Mouse (Mus musculus) hindbrain, embryonic 13.5 days (tissue): ENCODE data around the gene Ap5z1. TPM values are rescaled to one million over a fixed set of nuclear protein-coding genes. Genes with fewer than 3 reads are reported as not detected.

Experiments used
- ATAC-seq: fragments of 200-750 bp; cut with Nextera tagmentation; 2 replicates; pipeline ENCODE4 v1.8.0; 2017; ENCODE audit warnings: moderate TSS enrichment; ENCODE audit not compliant: low FRiP score
- H3K27ac ChIP-seq: fragments of 300-500 bp; sonication (generic); 2 replicates; pipeline ENCODE4 v1.5.1; 2015; ENCODE audit warnings: inconsistent platforms, mild to moderate bottlenecking, moderate library complexity
- H3K27me3 ChIP-seq: fragments of 300-500 bp; sonication (generic); 2 replicates; pipeline ENCODE4 v1.6.1; 2015; ENCODE audit warnings: mild to moderate bottlenecking, inconsistent platforms
- H3K36me3 ChIP-seq: fragments of 300-500 bp; sonication (generic); 2 replicates; pipeline ENCODE4 v1.6.1; 2015; ENCODE audit warnings: mild to moderate bottlenecking, inconsistent platforms
- H3K4me1 ChIP-seq: fragments of 300-500 bp; sonication (generic); replicated peaks from 2 replicates; pipeline ENCODE4 v1.6.1; 2015; ENCODE audit warnings: inconsistent platforms
- H3K4me2 ChIP-seq: fragments of 300-500 bp; sonication (generic); 2 replicates; pipeline ENCODE4 v1.6.1; 2015; ENCODE audit warnings: inconsistent platforms, mild to moderate bottlenecking, moderate library complexity
- H3K4me3 ChIP-seq: fragments of 300-500 bp; sonication (generic); 2 replicates; pipeline ENCODE4 v1.5.1; 2015; ENCODE audit warnings: mild to moderate bottlenecking, inconsistent platforms
- H3K9ac ChIP-seq: fragments of 300-500 bp; sonication (generic); 2 replicates; pipeline ENCODE4 v1.6.1; 2015; ENCODE audit warnings: mild to moderate bottlenecking, inconsistent platforms
- H3K9me3 ChIP-seq: fragments of 300-500 bp; sonication (generic); 2 replicates; pipeline ENCODE4 v1.6.1; 2016; ENCODE audit warnings: inconsistent platforms
- WGBS: fragments of 180-500 bp; shearing (Covaris S2); methylation state at CpG from one replicate; pipeline ENCODE4 v1.1.7; 2015; 5-methylcytosine and 5-hydroxymethylcytosine counted together
- polyA plus RNA-seq: library from polyadenylated mRNA; unstranded; fragments of >200 nt; fragmentation: Nextera tagmentation; extraction: Ambion mirVana; gene quantifications from 2 replicates; pipeline ENCODE4 v1.2.1, GENCODE M21; 2015

The Ap5z1 gene
- polyA plus RNA-seq, 1 experiment from 2014 or later, result 12.8 TPM

- Histone ChIP-seq H3K4me1 (peaks cover 9% of the 10 kb centered on the region), H3K27me3 (no peaks in the 10 kb centered on the region), H3K9ac (no peak overlapping the region), H3K4me2 (no peak overlapping the region), H3K9me3 (no peaks in the 10 kb centered on the region), H3K27ac (peak overlapping the region; percentile 40; the same call in 1 of the 2 replicates), H3K36me3 (peaks cover 61% of the 10 kb centered on the region), H3K4me3 (no peak overlapping the region)
- WGBS, result 88% methylated on average over 17 of the region's 17 CpGs
- ATAC-seq, result no peak
These were observed 4.8 kb upstream of the Ap5z1 start for GRCm38 (mm10) chr5:142458791-142459557.

DNA sequence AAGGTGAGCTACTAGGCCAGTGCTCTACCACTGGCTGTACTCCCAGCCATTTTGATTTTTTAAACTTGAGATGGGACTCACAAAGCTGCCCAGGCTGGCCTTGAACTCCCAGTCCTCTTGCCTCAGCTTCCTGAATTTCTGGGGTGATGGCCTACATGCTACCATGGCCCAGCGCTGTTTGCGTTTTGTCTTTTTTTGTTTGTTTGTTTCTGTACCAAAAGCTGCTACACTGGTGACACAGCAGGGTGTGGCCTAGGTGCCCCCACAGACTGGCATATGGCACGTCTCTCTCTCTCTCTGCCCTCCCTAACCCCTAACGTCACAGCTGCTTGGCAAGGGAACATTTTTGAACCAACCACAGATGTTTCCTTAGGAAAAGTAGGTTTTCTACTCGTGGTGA is 3.9 kb upstream of the Ap5z1 start:
- no peaks in the 10 kb centered on the region for H3K9me3 ChIP-seq
- 74% methylated on average over 5 of the region's 5 CpGs for WGBS
- H3K36me3 ChIP-seq, result peaks cover 52% of the 10 kb centered on the region
- H3K4me1 ChIP-seq, result peaks cover 16% of the 10 kb centered on the region
- ATAC-seq, result no peak
- no peak overlapping the region for H3K4me2 ChIP-seq
- H3K4me3 ChIP-seq, result no peak overlapping the region
- H3K9ac ChIP-seq, result no peak overlapping the region
- H3K27ac ChIP-seq, result 0 out of 2 replicates have a peak overlapping the region, but pooled peaks have one; percentile 30
- H3K27me3 ChIP-seq, result no peaks in the 10 kb centered on the region

DNA sequence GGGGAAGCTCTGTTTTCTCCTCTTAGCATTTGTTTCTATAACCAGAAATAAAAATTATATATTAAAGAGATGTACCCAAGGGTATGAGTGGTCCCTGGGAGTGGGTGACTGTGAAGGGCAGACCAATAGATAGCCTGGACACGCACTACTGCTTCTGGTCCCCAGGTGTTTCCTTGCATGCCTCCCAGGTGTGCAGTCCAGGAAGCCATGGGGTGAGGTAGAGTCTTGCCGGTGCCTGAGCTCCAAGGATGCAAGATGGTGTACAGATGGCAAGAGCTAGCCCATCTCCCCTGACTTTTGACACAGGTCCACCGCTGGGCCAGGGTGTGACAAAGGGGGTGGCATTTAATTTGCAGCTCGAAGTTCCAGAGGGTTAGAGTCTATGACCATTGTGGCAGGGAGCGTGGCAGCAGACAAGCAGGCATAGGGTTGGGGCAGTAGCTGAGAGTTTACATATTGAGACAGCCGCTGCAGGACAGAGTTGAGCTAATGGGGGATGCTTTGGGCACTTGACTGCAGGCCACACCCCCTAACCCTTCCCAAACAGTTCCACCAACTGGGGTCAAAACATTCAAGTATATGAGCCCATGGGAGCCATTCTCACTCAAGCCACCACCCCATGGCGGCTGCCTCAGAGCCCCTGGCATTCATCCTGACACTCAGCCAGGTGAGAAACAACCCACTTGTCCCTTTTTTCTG is 1.7 kb upstream of the Ap5z1 start:
- Histone ChIP-seq H3K36me3 (peaks cover 38% of the 10 kb centered on the region), H3K4me3 (no peak overlapping the region), H3K27ac (no peak overlapping the region), H3K4me1 (peaks cover 16% of the 10 kb centered on the region), H3K27me3 (no peaks in the 10 kb centered on the region), H3K9ac (no peak overlapping the region), H3K4me2 (no peak overlapping the region), H3K9me3 (no peaks in the 10 kb centered on the region)
- WGBS, result 95% methylated on average over 7 of the region's 7 CpGs
- no peak for ATAC-seq

- no peak overlapping the region for H3K9ac ChIP-seq
- peaks cover 16% of the 10 kb centered on the region for H3K4me1 ChIP-seq
- no peak overlapping the region for H3K4me3 ChIP-seq
- no peak for ATAC-seq
- no peak overlapping the region for H3K4me2 ChIP-seq
- H3K27me3 ChIP-seq, result no peaks in the 10 kb centered on the region
- no peak overlapping the region for H3K27ac ChIP-seq
- no peaks in the 10 kb centered on the region for H3K9me3 ChIP-seq
- WGBS, result 90% methylated on average over 2 of the region's 2 CpGs
- H3K36me3 ChIP-seq, result peaks cover 38% of the 10 kb centered on the region
These were observed 1.1 kb upstream of the Ap5z1 start for GRCm38 (mm10) chr5:142462641-142462948.

DNA sequence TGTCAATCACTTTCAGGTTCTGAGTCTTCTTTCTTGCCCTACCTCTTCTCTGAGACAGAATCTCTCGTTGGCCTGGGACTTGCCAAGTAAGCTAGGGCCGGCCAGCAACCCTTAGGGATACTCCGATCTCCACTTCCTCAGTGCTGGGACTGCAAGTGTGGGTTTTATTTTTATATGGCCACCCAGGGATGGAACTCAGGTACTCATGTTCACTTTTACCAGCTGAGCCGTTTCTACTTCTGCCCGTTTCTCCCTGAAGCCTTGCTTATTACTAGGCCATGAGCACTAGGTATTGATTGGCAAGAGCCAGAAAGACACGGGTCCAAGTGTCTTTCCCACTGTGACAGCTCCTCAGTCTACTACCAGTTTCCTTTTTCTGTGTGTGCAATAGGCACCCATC is 733 bp upstream of the Ap5z1 start:
- H3K9me3 ChIP-seq, result no peaks in the 10 kb centered on the region
- no peak for ATAC-seq
- WGBS, result 84% methylated on average over 6 of the region's 6 CpGs
- peak overlapping the region; percentile 93 for H3K4me2 ChIP-seq
- H3K4me3 ChIP-seq, result peak overlapping the region; percentile 78
- peak overlapping the region; percentile 69 for H3K9ac ChIP-seq
- peaks cover 16% of the 10 kb centered on the region for H3K4me1 ChIP-seq
- no peaks in the 10 kb centered on the region for H3K27me3 ChIP-seq
- H3K36me3 ChIP-seq, result peaks cover 38% of the 10 kb centered on the region
- peak overlapping the region; percentile 88 for H3K27ac ChIP-seq

GRCm38 (mm10) chr5:142468375-142468774 is 4.6 kb downstream of the Ap5z1 start:
- peaks cover 56% of the 10 kb centered on the region for H3K36me3 ChIP-seq
- peaks cover 12% of the 10 kb centered on the region for H3K4me1 ChIP-seq
- no peaks in the 10 kb centered on the region for H3K9me3 ChIP-seq
- WGBS, result 95% methylated on average over 13 of the region's 13 CpGs
- H3K27me3 ChIP-seq, result no peaks in the 10 kb centered on the region
- no peak overlapping the region for H3K4me2 ChIP-seq
- no peak overlapping the region for H3K4me3 ChIP-seq
- no peak for ATAC-seq
- no peak overlapping the region for H3K9ac ChIP-seq
- no peak overlapping the region for H3K27ac ChIP-seq

- Histone ChIP-seq H3K27me3 (no peaks in the 10 kb centered on the region), H3K4me2 (no peak overlapping the region)
- ATAC-seq, result no peak
These were observed 6.1 kb downstream of the Ap5z1 start for GRCm38 (mm10) chr5:142469796-142470195.

GRCm38 (mm10) chr5:142473696-142474095 is 10.0 kb downstream of the Ap5z1 start:
- no peak for ATAC-seq
- no peak overlapping the region for H3K4me2 ChIP-seq

More at GRCm38 (mm10) chr5:142469796-142470195, 6.1 kb downstream of the Ap5z1 start:
- Histone ChIP-seq H3K9me3 (no peaks in the 10 kb centered on the region), H3K4me1 (peaks cover 14% of the 10 kb centered on the region), H3K27ac (no peak overlapping the region), H3K36me3 (peaks cover 67% of the 10 kb centered on the region), H3K9ac (no peak overlapping the region), H3K4me3 (no peak overlapping the region)
- 91% methylated on average over 11 of the region's 11 CpGs for WGBS

GRCm38 (mm10) chr5:142475669-142476068 is 11.9 kb downstream of the Ap5z1 start:
- H3K36me3 ChIP-seq, result peaks cover 47% of the 10 kb centered on the region
- H3K4me3 ChIP-seq, result no peak overlapping the region
- H3K27ac ChIP-seq, result no peak overlapping the region
- H3K4me2 ChIP-seq, result no peak overlapping the region
- peaks cover 15% of the 10 kb centered on the region for H3K4me1 ChIP-seq
- 81% methylated on average over 7 of the region's 7 CpGs for WGBS
- no peak overlapping the region for H3K9ac ChIP-seq
- H3K9me3 ChIP-seq, result no peaks in the 10 kb centered on the region
- H3K27me3 ChIP-seq, result no peaks in the 10 kb centered on the region
- ATAC-seq, result no peak

More at GRCm38 (mm10) chr5:142473696-142474095, 10.0 kb downstream of the Ap5z1 start:
- Histone ChIP-seq H3K36me3 (peaks cover 66% of the 10 kb centered on the region), H3K27ac (no peak overlapping the region; the same call in 1 of the 2 replicates), H3K4me1 (peaks cover 10% of the 10 kb centered on the region), H3K9ac (peak overlapping the region; percentile 29), H3K9me3 (no peaks in the 10 kb centered on the region), H3K4me3 (no peak overlapping the region), H3K27me3 (no peaks in the 10 kb centered on the region)
- WGBS, result 56% methylated on average over 10 of the region's 10 CpGs

DNA sequence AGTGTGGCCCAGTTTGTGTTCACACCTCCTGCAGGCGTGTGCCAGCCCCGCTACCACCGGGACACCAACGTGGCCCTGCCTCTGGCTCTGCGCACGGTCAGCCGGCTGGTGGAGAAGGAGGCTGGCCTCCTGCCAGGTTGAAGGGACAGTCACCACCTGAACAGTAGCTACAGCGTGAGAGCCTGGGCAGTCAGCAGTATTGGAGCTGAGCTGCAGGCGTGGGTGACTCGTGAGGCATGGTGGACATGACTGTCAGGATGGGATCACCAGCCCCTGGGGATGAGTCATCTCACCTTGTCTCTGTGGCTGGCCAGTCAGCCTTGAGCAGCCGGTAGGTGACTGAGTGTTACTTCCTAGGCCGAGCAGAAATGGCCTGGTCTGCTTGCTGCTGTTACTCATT is 13.6 kb downstream of the Ap5z1 start:
- peaks cover 36% of the 10 kb centered on the region for H3K36me3 ChIP-seq
- H3K4me2 ChIP-seq, result no peak overlapping the region
- no peak overlapping the region for H3K9ac ChIP-seq
- no peak overlapping the region for H3K27ac ChIP-seq
- WGBS, result 85% methylated on average over 12 of the region's 12 CpGs
- peaks cover 15% of the 10 kb centered on the region for H3K4me1 ChIP-seq
- H3K4me3 ChIP-seq, result no peak overlapping the region
- no peaks in the 10 kb centered on the region for H3K27me3 ChIP-seq
- ATAC-seq, result no peak
- H3K9me3 ChIP-seq, result no peaks in the 10 kb centered on the region

DNA sequence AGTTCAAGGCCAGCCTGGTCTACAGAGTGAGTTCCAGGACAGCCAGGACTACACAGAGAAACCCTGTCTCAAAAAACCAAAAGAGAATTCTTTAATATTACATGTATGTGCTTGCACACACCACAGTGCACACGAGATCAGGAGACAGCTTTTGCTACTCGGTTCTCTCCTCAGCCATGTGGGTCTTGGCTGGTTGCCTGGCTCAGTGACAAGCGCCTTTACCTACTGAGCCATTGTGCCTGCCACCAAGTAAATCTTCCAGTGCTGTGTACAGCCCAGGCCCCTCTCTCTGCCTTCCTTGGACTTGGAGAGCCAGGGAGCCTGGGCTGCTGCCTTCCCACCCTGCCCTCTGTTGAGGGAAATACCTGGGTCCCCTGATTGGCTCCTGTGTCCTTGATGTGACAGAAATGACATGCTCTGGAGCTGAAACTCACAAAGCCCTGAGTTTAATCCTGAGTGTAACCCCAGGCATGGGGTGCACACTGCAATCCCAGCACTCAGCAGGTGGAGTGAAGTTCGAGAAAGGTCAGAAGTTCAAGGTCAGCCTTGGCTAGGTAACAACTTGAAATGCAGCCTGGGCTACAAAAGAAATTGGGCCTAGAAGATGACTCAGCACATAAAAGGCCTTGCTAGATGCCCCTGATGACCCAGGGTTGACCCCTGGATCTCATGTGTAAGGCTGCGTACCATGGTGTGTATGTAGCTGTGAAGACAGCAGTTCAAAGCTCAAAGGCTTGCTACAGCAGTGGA is 14.3 kb downstream of the Ap5z1 start:
- Histone ChIP-seq H3K4me1 (peaks cover 15% of the 10 kb centered on the region), H3K4me2 (no peak overlapping the region), H3K27ac (no peak overlapping the region), H3K4me3 (no peak overlapping the region), H3K9ac (no peak overlapping the region), H3K27me3 (no peaks in the 10 kb centered on the region), H3K9me3 (no peaks in the 10 kb centered on the region), H3K36me3 (peaks cover 32% of the 10 kb centered on the region)
- WGBS, result 85% methylated on average over 5 of the region's 5 CpGs
- ATAC-seq, result no peak

DNA sequence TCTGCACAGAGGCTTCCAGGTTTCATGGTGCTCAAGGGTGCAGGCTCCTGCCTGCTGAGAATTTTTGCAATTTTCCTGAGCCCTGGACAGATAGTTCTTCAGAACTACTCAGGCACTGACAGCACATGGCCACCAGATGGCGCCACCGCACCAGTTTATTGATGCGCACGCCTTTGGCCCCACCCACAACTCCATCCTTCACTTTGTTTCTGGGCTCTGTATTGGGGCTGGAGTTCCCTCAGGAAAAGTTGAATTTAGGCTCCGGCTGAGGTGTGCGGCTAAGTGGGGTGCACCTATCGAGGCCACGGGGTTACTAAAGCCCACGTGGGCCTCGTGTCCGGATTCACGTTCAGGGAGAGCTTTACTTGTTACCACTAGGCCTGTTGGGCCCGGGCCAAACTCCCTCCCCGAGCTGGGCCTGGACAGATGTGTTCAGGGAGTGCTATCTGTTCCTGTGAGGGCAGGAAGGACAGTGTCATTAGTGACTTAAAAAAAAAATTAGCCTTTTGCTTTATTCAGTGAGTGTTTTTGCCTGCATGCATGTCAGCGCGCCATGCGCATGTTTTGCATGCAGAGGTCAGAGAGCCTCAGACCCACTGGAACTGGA is 15.2 kb downstream of the Ap5z1 start:
- Histone ChIP-seq H3K4me1 (peaks cover 9% of the 10 kb centered on the region), H3K9ac (no peak overlapping the region), H3K27ac (no peak overlapping the region), H3K9me3 (no peaks in the 10 kb centered on the region), H3K4me2 (peak overlapping the region; percentile 32; the same call in 1 of the 2 replicates), H3K36me3 (peaks cover 30% of the 10 kb centered on the region), H3K27me3 (no peaks in the 10 kb centered on the region), H3K4me3 (no peak overlapping the region)
- WGBS, result 33% methylated on average over 17 of the region's 17 CpGs
- ATAC-seq, result peak; percentile 43
